Mouse (Mus musculus): ENCODE results near the gene Nt5c2.
"Not testable (repeated sequence)": the region's sequence is repeated elsewhere in the genome, so short reads cannot be mapped to it uniquely, and the experiment has no call there.

Gene Nt5c2

DNA sequence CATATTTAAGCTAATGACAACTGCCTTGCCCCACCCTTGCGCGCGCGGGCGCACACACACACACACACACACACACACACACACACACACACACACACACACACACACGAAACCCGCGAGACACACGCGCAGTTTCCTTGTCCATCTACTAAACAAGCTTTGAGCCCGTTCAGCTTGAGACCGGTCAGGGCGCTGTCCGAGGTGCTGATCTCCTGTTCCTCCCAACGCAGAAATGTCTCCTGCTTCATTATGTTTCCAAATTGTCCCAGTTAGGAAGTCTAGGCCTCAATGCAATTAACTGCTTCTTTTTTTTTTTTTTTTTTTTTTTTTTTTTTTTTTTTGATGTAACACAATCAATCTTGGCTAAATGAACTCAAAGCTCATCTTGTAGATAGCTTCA, 1.5 kb upstream of the Nt5c2 start:
- peak; percentile 85 for DNase-seq

GRCm38 (mm10) chr19:47015965-47016364, 1.0 kb upstream of the Nt5c2 start:
- DNase-seq = peak; percentile 14

- no peak for DNase-seq
Measured at GRCm38 (mm10) chr19:47015396-47015795, 443 bp upstream of the Nt5c2 start.

- no peak for DNase-seq
Measured at GRCm38 (mm10) chr19:47014159-47014446, 850 bp downstream of the Nt5c2 start.

DNA sequence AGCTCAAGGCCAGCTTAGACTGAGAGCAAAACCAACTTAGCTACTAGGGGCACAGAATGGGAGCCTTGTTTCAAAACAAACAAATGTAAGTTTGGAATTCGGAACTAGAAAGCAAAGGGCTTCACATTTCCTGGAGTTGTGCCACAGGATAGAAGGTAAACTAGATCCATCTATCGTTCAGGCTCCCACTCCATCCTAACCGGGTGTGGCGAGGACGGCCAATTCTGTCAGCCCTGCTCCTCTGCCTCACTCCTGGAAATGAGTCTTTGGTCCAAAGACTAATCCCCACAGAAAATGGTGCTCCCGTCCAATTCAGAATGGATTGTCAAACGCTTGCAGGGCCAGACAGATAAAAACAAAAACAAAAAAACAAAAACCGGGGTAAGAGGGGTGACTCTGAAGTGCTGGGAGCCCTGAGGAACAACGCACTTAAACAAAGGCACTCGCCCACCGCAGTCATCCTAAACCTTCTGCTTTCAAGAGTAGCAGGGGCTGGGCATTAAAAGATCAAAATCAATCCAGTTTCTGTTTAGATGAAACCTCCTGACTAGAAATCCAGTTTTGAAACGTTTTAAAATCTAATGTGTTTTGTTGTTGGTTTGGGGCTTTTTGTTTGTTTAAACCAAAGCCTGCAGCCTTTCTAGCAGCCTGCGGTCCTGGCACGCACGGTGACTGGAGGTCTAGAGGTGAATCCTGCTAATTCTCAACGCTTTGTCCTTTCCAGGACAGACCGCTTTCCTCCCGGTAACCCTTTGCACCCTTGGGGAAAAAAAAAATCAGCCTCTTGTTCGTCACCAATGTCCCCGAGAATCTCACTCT, 1.4 kb downstream of the Nt5c2 start:
- DNase-seq = no peak

DNA sequence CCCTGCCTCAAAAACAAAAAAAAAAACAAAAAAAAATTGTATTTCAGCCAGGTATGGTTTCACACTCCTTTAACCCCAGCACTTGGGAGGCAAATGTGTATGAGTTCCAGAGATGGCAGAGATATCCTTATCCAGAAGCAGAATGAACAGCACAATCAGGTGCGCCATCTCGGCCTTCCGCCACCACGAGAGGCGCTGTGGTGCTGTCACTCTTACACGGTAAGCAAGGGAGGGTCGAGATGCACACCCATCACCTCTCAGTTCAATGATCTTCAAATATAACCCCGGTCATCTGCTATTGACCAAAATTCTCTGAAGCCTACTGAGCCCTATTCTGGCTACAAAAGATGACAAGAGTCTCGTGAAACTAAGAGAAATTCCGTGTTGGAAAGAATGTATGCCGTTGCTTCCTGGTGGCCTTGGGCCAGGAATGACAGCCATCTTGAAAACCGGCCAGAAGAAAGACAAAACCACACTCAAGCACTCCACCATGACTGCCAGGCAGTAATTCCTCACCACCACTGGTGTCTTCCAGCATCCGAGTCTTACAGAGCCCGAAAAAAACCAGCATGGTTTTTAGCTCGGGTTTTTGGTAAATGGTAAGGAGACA, 2.3 kb downstream of the Nt5c2 start:
- no peak for DNase-seq

GRCm38 (mm10) chr19:47009943-47010342, 5.0 kb downstream of the Nt5c2 start:
- no peak for DNase-seq

DNA sequence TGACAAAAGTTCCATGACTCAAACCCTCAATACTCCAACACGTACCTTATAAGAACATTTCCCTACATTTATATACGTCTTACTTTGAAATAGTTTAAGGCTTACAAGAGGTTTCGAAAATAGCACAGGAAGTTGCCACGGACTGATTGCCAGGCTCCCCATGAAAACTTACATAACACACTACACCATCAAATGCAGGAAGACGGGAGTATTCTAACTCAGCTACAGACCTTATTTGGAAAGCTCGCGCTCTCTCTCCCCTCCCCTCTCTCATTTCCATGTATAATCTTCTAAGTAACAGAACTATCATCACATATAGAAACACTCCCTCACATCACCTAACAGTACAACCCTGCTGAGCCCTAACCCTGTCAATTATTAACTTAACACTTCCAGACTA, 5.5 kb downstream of the Nt5c2 start:
- DNase-seq = no peak

- DNase-seq = peak; percentile 52
Measured at GRCm38 (mm10) chr19:47006321-47006720, 8.6 kb downstream of the Nt5c2 start.

DNA sequence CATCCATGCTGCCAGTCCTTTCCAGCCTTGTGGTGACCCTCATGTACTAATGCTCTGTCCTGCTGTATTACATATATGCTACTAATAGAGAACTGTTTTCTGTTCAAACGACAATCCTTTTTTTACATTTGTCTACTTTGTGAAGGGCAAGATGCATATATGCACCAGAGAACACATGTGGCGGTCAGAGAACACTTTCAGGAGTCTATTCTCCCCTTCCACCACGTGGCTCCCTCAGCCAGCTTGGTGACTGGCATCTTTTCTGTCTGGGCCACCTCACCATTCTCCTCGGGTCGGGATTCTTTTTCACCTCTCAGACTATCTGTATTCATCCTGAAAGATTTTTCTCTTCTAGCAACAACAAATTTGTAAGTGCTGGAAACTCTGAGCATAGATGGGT, 9.1 kb downstream of the Nt5c2 start:
- no peak for DNase-seq

GRCm38 (mm10) chr19:47003742-47004511, 11.0 kb downstream of the Nt5c2 start:
- no peak for DNase-seq

GRCm38 (mm10) chr19:47000357-47000756, 14.6 kb downstream of the Nt5c2 start:
- DNase-seq = not testable (repeated sequence)

GRCm38 (mm10) chr19:46999753-47000152, 15.2 kb downstream of the Nt5c2 start:
- DNase-seq = no peak

GRCm38 (mm10) chr19:46998953-46999352, 16.0 kb downstream of the Nt5c2 start:
- no peak for DNase-seq

DNA sequence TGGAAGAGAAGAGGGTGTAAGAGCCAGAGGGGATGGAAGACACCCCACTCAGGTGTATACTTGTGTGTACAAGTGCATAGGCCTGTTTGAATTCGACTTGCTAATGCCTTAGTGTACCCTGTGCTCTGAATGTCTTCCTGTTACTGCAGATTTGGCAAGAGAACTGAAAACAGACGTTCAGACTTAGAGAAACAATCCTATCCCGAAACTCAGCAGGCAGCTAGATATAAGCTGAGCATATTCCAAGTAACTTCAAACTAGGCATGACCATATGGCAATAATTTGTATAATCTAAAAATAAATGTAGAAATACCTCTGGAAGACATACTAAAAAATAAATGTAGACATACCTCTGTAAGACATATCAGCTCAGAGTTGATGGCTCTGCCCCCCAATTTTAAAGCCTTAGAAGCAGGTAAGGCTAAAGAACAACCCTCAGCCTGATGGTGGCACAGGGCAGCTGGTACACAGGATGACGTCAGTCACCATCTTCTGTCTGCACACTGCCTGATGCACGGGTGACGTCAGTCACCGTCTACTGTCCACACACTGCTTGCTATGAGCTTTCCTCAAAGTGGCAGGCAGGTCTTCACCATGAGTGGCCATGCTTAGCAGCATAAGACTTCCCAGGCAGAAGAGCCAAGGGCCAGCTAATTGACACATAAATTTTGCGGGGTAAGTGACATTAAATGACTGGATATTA, 16.6 kb downstream of the Nt5c2 start:
- no peak for DNase-seq

- no peak for DNase-seq
Measured at GRCm38 (mm10) chr19:46996095-46996494, 18.9 kb downstream of the Nt5c2 start.

DNA sequence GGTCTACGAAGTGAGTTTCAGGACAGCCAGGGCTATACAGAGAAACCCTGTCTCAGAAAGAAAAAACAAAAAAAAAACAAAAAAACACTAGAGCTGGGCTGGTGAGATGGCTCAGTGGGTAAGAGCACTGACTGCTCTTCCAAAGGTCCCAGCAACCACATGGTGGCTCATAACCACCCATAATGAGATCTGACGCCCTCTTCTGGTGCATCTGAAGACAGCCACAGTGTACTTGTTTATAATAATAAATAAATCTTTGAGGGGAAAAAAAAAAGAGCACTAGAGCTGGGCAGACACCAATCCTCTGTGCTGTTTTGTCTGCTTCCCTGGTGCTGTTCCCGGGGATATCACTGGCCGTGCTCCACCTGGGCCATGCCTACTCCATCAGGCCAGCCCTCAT, 22.6 kb downstream of the Nt5c2 start:
- DNase-seq = not testable (repeated sequence)

- DNase-seq = peak; percentile 86
Measured at GRCm38 (mm10) chr19:46991145-46991544, 23.8 kb downstream of the Nt5c2 start.

DNA sequence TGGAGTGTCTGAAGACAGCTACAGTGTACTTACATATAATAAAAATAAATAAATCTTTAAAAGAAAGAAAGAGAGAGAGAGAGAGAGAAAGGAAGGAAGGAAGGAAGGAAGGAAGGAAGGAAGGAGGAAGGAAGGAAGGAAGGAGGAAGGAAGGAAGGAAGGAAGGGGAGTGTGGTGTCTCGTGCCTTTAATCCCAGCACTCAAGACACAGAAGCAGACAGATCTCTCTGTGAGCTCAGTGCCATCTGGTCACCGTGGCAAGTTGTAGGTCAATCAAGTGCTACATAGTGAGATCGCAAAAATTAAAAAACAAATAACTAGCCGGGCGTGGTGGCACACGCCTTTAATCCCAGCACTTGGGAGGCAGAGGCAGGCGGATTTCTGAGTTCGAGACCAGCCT, 24.3 kb downstream of the Nt5c2 start:
- not testable (repeated sequence) for DNase-seq

- no peak for DNase-seq
Measured at GRCm38 (mm10) chr19:46990153-46990518, 24.8 kb downstream of the Nt5c2 start.

DNA sequence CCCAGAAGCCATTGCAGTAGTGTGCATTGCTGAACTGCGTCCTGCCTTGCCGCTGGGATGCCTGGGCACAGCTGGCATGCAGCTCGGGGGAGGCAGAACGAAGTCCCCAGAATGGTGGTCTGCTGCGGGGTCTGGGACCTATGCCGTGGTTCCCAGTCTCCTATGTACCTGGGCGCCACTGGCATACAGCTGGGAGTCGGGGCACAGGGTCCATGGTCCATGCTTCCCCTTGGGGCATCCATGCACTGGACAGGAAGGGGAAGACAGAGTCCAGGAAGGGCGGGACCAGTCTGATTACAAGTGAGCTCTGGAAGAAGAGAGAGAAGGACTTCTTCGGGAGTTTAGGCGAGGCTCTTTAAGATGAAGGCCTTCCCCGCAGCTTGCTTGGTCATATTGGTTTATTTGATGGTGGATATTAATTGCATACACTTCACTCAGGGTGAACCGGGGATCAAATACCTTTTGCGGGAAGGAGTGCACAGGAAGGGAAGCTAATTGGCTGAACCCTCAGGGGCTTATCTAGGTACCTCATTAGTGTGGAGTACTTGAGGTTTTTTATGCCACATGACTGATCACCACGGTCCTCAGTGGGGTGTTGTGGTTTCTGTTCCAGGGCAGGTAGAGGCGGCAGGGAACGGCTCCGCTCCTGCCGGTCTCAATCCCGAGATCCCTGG, 25.3 kb downstream of the Nt5c2 start:
- DNase-seq = no peak

DNA sequence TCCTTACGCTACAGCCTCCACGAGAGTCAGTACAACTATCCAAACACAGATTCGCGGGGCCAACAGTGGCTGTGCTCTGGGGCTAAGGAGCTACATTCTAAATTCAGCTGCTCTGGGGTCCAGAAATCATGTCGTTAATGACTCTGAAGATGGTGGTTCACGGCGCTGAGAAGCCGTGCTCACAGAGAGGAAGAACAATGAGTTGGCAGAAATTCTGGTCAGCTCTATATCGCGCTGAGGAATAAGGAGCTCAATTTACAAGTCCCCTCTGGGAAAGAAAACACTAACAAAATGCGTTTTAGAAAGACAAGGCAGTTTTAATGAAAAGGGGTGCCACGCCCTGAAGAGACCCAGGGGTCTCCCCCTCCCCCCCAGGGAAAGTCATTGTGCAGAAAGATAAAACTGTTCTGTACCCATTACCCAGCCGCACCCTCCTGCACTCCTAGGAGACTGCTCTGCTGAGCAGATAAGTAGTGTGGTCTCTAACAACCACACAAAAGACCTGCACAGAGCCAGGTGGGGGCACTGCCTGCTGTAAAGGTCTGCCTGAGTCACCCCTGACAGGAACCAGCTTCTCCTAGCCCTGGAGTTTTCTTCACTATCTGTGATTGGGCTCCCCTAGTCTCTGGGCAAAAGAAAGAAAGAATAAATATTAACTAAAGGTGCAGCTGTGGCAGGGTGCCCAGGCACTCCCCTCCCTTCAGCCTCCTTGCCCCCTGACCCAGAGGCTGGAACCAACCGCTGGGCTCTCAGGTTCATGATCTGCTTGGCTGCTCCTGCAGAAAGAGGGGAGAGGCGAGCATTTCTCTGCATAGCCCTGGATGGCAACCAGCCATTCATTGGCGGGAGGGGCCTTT, 26.5 kb downstream of the Nt5c2 start:
- DNase-seq = no peak

All from retina, postnatal 1 day (tissue).